Mouse (Mus musculus) thymus, postnatal 0 days (tissue): ENCODE results near the gene Cdh12. TPM values are rescaled to one million over a fixed set of nuclear protein-coding genes. Genes with fewer than 3 reads are reported as not detected.
"Not testable (repeated sequence)": the region's sequence is repeated elsewhere in the genome, so short reads cannot be mapped to it uniquely, and the experiment has no call there.

Source experiments
- DNase-seq: peaks from one replicate; pipeline ENCODE4 v3.0.0-alpha.2; 2015; ENCODE audit warnings: low spot score
- polyA plus RNA-seq: library from polyadenylated mRNA; unstranded; fragments of >200 nt; fragmentation: Nextera tagmentation; extraction: Ambion mirVana; gene quantifications from 2 replicates; pipeline ENCODE4 v1.2.1, GENCODE M21; 2015

Gene Cdh12
- polyA plus RNA-seq: not detected in 2 replicates

DNA sequence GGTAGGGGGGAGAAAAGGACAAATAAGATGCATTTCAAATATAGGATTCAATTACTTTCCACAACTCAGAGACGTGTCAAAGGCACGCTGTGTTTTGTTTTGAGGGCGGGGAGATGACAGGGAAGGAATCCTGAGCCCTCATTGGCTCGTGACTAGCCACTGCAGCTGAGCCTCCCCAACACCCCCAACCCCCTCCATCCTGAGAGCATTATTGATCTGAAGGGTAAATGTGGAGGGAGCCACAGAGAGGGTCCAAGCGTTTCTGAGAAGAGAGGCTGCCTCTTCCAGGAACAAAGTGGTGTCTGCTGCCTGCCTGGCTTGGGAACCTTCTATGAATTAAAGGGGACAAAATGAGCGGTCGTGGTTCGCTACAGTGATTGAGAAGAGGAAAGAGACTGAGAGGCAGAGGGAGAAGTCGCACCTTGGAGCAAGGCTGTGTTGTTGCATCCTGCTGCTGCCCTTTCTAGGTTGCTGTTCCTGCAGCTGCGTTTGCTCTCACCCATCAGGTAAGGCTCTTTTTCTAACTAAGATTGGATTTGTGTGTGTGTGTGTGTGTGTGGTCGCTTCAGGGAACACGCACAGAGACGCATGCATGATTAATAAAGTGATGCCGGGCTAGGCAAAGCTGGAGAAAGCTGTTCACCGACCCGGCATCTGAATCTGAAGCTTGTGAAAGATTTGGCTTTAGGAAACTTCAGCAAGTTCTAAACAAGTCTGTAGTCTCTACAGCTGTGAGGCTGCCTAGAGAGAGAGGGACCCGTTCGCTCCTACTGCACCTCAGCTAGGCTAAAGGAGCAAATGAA is at the start of gene Cdh12:
TSS of gene Cdh12 (plus strand) at position 405 of the 803 bp plus-strand sequence.
- DNase-seq: no peak

- DNase-seq: no peak
Measured at GRCm38 (mm10) chr15:20403596-20403995, 45.5 kb upstream of the Cdh12 start.

DNA sequence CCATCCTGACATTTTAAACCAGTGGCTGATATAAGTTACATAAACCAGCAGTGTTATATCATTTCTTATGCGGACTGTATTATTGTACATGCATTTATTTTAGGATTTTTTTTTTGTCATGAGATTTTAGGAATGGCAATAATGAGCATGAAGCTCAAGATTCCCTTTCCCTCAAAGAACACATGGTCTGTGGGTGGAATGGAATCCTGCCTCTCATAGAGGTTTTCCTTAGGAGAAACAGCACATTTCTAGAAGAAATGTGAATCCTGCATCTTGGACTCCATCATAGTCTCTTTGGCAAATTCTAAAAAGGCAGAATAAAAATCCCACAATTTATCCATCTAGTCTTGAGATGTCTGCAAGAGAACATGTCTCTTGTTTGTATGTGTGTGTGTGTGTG is 35.7 kb upstream of the Cdh12 start:
- DNase-seq: no peak

- DNase-seq: no peak
Measured at GRCm38 (mm10) chr15:20436356-20436755, 12.7 kb upstream of the Cdh12 start.

DNA sequence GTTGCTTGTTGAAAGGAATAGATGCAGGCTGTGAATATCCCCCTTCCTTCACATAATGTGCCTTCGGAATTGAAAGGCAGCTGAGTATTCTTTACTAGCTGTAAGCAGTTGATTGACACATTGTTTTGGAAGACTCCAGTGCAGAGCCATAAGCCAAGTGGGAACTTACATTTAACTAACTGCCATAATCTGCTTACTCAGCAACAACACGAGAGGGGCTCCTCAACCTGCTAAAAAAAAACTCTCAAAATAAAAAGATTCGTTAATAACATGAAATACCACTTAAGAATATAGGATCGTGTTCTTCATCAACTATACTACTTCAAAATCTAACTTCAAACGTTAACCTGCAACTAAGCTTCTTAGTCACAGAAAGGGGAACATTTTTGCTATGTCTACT is 1.5 kb downstream of the Cdh12 start:
- DNase-seq: no peak

DNA sequence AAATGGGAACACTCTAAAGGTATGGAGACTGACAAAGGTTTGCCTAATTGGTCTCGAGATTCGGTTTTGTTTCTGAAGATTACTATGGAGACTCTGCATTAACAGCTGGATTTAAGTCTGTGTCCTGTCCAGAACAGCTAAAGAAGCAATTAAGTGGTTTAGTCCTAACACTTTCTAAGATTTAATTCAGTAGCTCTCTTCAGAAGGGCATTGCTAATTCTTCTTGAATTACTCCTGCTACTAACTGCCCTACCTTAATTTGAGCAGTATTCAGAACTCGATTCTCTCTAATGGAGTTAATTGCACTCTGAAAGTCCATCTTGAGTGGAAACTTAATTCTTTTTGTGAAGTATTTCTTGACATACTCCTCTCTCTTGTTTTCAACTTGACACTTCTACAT is 9.4 kb downstream of the Cdh12 start:
- DNase-seq: no peak

DNA sequence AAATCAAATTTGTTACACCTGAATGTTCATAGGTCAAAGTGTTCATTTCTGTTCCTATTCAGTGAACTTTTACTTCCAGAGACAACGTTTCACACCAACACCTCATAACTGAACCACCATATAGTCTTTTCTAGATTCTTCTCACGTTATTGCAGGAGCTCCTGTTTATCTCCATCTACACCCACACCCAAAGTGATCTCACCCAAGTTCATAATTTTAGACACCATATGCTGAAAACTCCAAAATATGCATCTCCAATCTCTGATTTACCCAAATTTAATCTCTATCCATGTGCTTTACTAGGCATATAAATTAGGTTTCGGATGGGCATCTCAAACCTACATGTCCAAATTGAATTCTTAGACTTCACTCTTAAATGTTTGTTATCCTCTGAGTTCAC is 13.4 kb downstream of the Cdh12 start:
- no peak for DNase-seq

DNA sequence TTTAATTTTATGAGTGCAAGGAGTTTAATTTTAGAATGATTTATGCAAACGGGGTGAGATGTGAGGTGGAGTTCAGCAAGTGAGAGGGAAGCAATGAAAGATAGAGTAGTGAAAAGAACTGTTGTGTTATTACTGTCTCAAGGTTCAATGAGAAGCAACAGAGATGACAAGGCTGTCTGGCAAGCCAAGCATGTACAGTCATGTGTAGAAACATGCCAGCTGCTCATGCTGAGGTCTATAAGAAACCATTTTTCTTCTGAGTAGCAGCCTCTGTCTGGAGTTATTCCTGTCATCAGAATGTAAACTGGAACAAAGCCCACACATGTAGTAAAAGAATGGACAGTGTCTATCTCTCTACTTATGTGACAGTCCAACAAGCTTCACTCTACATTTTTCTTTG is 14.5 kb downstream of the Cdh12 start:
- DNase-seq: no peak

DNA sequence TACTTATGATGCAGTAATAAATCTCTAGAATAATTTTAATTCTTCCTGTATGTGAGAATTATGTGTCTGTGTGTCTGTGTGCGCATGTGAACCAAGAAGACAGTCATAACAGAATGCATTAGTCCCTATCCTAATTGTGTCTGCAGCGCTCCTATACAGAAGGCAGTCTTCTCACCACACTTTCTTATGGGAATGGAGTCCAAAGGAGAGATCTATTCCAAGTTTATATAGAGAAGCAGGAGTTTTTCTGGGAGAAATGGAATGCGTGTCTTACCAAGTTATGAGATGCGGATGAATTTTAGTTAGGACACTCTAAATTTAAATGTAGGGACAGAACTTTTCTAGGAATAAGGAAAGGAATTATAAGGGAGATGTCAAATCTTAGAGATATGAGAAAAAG is 101.9 kb downstream of the Cdh12 start:
- no peak for DNase-seq

DNA sequence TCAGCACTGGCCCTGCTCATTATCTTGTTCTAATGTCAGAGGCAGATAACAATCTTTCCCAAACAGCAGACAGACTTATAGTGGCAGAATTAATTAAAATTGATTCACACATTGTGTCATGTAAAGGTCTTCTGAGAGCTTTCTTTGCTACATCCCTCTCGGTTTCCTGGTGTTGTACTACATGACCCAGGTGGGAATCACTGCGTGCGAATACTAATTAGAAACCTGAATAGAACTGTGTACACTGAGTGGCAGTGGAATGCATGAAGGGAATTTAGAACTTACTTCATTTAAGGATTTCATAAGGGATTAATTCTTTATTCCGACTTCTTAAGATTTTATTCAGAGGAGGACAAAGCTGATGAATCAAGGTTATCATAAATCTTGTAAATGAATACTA is 121.9 kb downstream of the Cdh12 start:
- DNase-seq: no peak

DNA sequence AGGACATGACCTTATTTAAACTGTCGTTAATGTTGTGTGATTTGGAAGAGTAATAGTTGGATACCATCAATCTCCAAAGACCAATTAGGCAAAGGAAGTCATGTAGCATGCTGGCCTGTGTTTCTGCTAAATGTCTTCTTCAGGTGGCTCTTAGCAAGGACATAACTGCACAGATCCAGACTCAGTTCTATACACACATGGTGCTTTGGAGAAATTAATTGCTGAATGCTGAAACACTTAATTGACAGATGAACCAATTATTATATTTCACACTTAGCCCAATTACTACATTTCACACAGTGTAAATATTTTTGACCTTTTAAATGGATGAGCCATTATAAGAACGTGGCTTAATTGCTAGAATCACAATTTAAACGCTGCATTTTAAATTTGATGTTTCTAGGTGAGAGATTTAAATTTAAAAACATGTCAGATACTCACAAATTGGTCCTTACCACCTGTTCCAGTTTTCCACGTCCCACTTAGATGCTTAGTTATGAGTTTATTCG is 133.6 kb downstream of the Cdh12 start:
- no peak for DNase-seq

DNA sequence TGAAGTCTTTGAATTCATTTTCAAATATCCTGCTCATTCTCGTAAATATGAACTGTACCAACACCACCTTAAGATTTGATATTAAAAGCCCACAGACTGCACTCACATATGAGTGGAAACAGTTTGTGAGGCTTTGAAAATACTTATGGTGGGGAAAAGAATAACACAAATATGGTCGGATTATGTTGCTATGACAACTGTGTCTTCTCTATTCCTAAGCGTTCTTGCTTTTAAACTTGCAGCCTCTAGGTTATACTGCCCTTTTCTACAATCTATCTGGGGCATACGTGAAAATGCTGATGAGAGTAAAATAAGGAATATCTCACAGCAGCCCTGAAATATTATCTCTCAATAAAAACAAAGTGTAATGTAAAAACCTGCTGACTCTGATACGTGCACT is 142.5 kb downstream of the Cdh12 start:
- no peak for DNase-seq

DNA sequence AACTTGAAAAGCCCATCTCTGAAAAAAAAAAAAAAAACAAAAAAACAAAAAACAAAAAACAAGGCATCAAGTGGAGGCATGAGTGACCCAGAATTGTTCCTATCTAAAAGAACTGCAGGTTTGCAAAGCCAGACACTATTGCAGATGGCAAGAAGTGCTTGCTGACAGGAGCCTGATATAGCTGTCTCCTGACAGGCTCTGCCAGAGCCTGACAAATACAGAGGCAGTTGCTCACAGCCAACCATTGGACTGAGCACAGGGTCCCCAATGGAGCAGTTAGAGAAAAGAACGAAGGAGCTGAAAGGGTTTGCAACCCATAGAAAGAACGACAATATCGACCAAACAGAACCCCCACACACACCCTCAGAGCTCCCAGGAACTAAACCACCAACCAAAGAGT is 156.7 kb downstream of the Cdh12 start:
- DNase-seq: not testable (repeated sequence)

GRCm38 (mm10) chr15:20634593-20634992 is 185.5 kb downstream of the Cdh12 start:
- DNase-seq: no peak

DNA sequence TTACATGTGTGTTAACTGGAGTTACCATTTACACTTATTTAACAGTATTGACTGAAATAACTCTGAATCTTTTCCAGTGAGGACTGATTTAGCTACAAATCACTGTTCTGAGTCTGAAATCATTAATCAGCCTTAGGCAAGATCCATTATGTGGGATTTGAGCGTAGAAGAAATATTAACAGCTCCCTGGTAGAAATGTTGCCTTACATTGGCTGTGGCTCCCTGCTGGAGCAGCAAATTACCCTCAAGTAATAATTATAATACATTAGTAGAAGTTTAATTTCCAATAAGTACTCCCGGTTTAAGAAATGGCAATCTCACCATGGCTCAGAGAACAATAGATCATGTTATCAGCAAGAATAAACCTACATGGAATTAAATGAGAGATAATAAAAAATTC is 190.1 kb downstream of the Cdh12 start:
- DNase-seq: no peak

GRCm38 (mm10) chr15:20642905-20643414 is 193.9 kb downstream of the Cdh12 start:
- DNase-seq: no peak

- no peak for DNase-seq
Measured at GRCm38 (mm10) chr15:20660221-20660620, 211.2 kb downstream of the Cdh12 start.

GRCm38 (mm10) chr15:20666650-20667049 is 217.6 kb downstream of the Cdh12 start, which contains the start of gene Acot10:
Gene Acot10 (minus strand): TSS chr15:20666750.
- DNase-seq: no peak

GRCm38 (mm10) chr15:20667350-20667749 is 218.3 kb downstream of the Cdh12 start:
- no peak for DNase-seq

DNA sequence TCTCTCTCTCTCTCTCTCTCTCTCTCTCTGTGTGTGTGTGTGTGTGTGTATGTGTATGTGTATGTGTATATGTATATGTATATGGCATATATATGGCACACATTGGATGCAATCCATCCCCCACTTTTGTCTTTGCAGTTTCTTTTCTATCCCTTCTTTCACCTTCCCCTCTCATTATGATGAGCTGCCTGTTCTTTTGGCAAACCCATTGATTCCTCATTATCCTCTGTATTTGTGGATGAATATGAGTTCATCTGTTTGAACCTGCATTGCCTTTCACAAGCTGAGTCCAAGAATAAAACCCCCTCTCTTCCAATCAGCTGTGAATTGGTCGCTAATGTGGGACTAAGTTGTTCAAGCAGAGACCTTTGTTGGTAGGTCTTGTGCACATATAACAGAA is 218.9 kb downstream of the Cdh12 start:
- DNase-seq: no peak

- DNase-seq: not testable (repeated sequence)
Measured at GRCm38 (mm10) chr15:20669507-20669906, 220.4 kb downstream of the Cdh12 start.

GRCm38 (mm10) chr15:20682719-20683118 is 233.7 kb downstream of the Cdh12 start:
- DNase-seq: no peak

DNA sequence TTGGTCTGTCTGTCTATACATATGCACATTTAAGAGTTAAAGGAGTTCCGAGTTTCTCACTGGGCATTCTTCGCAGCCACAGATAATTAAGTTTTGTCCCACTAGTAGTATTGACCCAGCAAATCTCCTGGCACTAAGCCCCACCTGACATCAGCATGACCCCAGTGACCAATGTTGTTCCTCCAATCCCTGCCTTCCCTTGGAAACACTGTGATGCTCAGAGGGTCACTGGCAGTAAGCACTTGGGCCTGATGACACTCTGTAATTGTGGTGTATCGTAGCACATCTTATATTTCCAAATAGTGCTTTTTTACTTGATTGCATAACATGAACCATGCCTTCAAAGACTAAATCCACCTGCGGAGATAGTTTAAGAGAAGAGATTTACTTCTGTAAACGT is 235.1 kb downstream of the Cdh12 start:
- no peak for DNase-seq
